Mouse (Mus musculus) B cell, adult 62 days (primary cell): ENCODE data around the gene Mef2d. TPM values are rescaled to one million over a fixed set of nuclear protein-coding genes. Genes with fewer than 3 reads are reported as not detected.

Source experiments
- total RNA-seq: library from RNA; stranded (reverse); gene quantifications from 4 replicates; pipeline ENCODE4 v1.2.4, GENCODE M21; 2023

Mef2d gene
- 410 to 458 TPM (median 445 TPM) in 4 replicates for total RNA-seq

GRCm38 (mm10) chr3:88141787-88142523, at the start of gene Mef2d:
Mef2d (plus strand) TSS chr3:88142372.

Other genes starting within 250 kb of the Mef2d start
- 64.9 to 76.1 TPM (median 71.6 TPM) in 4 replicates for gene Hdgf, start 236.1 kb upstream of the Mef2d start, total RNA-seq
- 124 to 137 TPM (median 134 TPM) in 4 replicates for gene Mrpl24, start 222.9 kb upstream of the Mef2d start, total RNA-seq
- 62.5 to 66.0 TPM (median 64.2 TPM) in 4 replicates for gene Isg20l2, start 212.1 kb upstream of the Mef2d start, total RNA-seq
- 28.2 to 36.3 TPM (median 31.4 TPM) in 4 replicates for gene Rrnad1, start 211.7 kb upstream of the Mef2d start, total RNA-seq
- 0.63 to 2.6 TPM (median 1.7 TPM) in 4 replicates for gene Crabp2, start 193.7 kb upstream of the Mef2d start, total RNA-seq
- not detected in 4 replicates for gene Nes, start 171.3 kb upstream of the Mef2d start, total RNA-seq
- not detected in 4 replicates for gene Bcan, start 142.1 kb upstream of the Mef2d start, total RNA-seq
- gene Hapln2, start 114.8 kb upstream of the Mef2d start, total RNA-seq: not detected in 4 replicates
- gene Gpatch4, start 99.3 kb upstream of the Mef2d start, total RNA-seq: 10.8 to 17.6 TPM (median 14.2 TPM) in 4 replicates
- 23.2 to 29.5 TPM (median 26.4 TPM) in 4 replicates for gene Naxe, start 83.9 kb upstream of the Mef2d start, total RNA-seq
- gene Ttc24, start 64.1 kb upstream of the Mef2d start, total RNA-seq: not detected in 4 replicates
- gene Iqgap3, start 60.4 kb upstream of the Mef2d start, total RNA-seq: 0.15 to 0.55 TPM (median 0.42 TPM) in 4 replicates
- gene Rhbg, start 112.3 kb downstream of the Mef2d start, total RNA-seq: not detected in 4 replicates
- gene Gm38392, start 144.8 kb downstream of the Mef2d start, total RNA-seq: 0.63 TPM in 1 of 4 replicates, not detected in the others
- 4.0 to 6.9 TPM (median 4.8 TPM) in 4 replicates for gene Tsacc, start 154.6 kb downstream of the Mef2d start, total RNA-seq
- gene Cct3, start 154.7 kb downstream of the Mef2d start, total RNA-seq: 145 to 179 TPM (median 165 TPM) in 4 replicates
- gene Glmp, start 182.7 kb downstream of the Mef2d start, total RNA-seq: 124 to 147 TPM (median 133 TPM) in 4 replicates
- gene Tmem79, start 193.8 kb downstream of the Mef2d start, total RNA-seq: 0.37 to 2.3 TPM (median 1.8 TPM) in 4 replicates
- gene Smg5, start 193.9 kb downstream of the Mef2d start, total RNA-seq: 107 to 116 TPM (median 112 TPM) in 4 replicates
- 0.73 to 1.7 TPM (median 1.3 TPM) in 4 replicates for gene Paqr6, start 222.2 kb downstream of the Mef2d start, total RNA-seq
- 1.2 TPM in 1 of 4 replicates, not detected in the others for gene Bglap3, start 230.4 kb downstream of the Mef2d start, total RNA-seq
- gene Bglap2, start 236.3 kb downstream of the Mef2d start, total RNA-seq: not detected in 4 replicates
- gene Bglap, start 242.1 kb downstream of the Mef2d start, total RNA-seq: not detected in 4 replicates